Mouse (Mus musculus): ENCODE data around the gene Slc35d2.

- TF ChIP-seq POLR2A (IDR thresholded peaks at IDR 0.05; ENCODE audit: extremely low read depth, insufficient read depth, low read length) (no peak), CTCF (IDR thresholded peaks at IDR 0.05; ENCODE audit: low read depth, low read length) (no peak)
Measured at GRCm38 (mm10) chr13:64169746-64170145, 40.6 kb upstream of the Slc35d2 start.

Measured in liver, adult 2 months (tissue).